Mouse (Mus musculus) Muller cell, postnatal 12 days (primary cell): Measurements from ENCODE around the gene Lrmda.

Source experiments
- DNase-seq: peaks from one replicate; pipeline ENCODE4 v3.0.0-alpha.2; 2015; ENCODE audit errors: inconsistent ontology term

Gene Lrmda

DNA sequence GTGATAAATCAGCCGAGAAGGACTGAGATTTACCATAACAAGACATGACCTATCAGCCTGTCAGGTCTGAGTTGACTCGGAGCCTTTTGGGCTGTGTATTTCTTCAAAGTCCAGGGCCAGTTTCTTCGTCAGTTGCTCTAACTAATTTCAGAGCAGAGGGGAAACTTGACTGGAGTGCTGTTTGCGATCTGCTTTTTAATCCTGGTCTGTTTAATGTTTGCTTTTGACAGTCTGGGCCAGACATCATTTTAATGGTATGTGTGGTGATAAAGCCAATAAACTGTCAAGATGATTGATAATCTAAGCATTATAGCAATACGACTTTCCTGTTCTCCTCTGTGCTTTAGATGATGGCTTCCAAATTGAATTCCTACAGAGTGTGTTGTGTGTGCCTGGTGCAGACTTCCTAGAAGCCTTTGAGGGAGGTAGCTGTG is 71.3 kb downstream of the Lrmda start:
- no peak for DNase-seq

GRCm38 (mm10) chr14:22091306-22091705 is 71.8 kb downstream of the Lrmda start:
- no peak for DNase-seq

DNA sequence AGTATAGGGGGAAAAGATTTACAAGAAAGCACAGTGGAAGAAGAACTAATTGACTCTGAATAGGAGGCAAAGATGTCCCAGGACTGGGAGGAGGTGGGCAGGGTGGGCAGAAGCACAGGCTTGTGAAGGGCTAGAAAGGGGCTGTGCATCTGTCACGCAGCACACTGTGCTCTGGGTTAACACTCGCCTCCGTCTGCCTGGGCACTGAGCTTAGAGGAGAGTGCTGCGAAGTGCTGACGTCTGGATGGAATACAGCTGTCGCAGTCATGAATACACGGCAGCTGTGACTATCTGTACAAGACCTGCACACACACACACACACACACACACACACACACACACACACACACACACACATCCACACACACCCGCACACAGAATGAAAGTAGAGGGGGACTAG is 73.6 kb downstream of the Lrmda start:
- no peak for DNase-seq

- no peak for DNase-seq
These were observed 82.7 kb downstream of the Lrmda start for GRCm38 (mm10) chr14:22101961-22102805.

DNA sequence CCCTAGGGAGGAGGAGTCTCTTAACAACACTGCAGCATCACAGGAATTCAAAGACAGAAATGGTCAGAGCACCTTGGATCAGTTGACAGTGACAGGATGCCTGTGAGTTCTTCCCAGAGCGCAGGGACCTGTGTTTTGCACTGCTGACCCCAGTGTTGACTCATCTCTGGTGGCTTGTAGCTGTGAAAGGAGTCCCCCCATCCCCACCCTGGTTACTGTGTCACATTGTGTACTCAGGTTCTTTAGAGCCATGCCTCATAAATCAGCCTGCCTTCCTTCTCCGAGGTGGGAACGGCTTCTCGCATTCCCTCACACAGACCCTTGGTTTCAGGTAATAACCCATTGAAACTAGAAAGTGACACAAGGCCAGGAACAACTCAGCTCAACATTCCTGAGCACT is 86.3 kb downstream of the Lrmda start:
- no peak for DNase-seq

DNA sequence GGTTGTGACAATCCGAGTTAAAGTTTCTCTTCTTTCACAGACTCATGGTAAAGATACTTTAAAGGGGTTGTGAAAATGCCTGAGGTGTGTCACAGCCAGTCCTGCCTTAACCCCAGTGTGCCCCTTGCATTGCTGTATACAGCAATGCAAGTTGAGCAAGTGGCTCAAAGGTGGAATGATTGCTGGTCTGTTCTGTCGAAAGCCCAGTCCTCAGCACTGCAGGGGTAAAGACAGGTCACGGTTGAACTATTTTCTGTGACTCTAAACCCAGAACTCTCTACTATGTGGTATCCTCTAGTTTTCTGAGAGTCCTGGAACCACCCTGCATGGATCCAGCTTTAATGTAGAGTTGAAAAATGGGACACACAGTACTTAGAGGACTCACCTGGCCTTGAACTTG is 87.3 kb downstream of the Lrmda start:
- no peak for DNase-seq

DNA sequence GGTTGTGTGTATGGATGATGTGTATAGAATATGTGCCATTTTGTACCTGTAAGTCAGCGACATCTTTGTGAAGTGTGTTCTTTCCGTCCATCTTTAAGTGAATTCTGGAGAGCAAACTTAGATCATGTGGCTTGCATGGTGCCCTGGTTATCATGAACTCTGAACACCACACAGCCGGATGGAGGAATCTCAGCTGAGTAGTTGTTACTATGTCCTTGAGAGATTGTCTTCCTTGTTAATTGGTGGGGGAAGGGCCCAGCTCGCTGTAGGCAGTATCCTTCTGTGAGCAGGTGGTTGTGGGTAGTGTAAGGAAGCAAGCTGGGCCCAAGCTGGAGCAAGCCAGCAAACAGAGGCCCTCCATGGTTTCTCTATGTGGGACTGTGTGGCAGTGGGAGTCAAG is 89.9 kb downstream of the Lrmda start:
- no peak for DNase-seq

GRCm38 (mm10) chr14:22113463-22114361 is 94.2 kb downstream of the Lrmda start:
- DNase-seq, result no peak

DNA sequence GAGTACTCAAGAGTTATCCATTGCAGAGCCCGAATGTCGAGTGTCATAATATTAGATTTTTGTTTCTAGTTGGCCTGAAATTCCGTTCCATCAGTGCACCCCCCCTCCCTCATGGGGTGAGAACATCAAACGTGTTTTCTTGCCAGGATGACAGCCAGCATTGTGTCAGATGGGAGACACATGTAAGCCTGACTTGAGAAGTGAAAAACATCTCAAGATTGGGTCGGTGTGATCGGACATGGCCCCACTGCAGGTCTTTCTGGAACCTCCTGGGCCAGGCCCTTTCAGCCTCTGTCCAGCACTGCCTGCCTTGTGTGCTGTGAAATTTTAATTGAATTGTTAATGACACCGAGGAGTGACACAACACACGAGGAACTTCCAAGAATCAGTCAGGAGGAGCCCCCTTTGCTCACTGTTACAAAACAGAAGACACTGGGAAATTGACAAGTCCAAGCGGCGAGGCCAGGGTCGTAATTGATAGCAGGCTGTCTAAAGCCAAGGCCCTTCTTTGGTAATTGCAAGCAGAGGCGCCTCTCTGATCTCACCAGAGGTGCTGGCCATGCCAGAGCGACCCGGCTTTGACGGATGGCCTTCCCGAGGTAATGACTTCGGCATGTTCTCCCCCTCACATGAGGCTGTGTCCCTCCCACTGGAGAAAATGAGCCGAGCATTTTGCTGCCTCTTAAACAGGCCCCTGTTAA is 95.3 kb downstream of the Lrmda start:
- no peak for DNase-seq

GRCm38 (mm10) chr14:22118096-22118495 is 98.6 kb downstream of the Lrmda start:
- no peak for DNase-seq

GRCm38 (mm10) chr14:22118512-22118911 is 99.0 kb downstream of the Lrmda start:
- DNase-seq, result no peak

DNA sequence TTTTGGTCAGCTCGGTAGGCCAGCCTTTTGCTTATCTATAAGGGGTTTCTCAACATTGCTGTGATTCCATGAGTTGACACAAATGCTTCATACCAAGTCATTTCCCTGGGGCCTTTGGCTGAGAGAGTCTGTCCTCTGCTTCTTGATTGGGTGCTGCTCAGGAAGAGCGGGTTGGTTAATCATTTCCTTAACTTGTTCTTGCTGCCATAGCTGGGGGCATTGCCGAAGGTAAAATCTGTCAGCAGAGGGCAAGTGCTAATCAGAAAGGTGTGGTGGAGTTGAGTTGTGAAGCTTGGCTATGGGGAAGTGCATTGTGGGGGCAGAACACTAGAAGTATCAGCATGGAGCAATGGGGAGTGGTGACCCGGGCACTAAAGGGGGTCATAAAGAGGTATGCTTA is 106.8 kb downstream of the Lrmda start:
- DNase-seq, result no peak

- no peak for DNase-seq
These were observed 107.3 kb downstream of the Lrmda start for GRCm38 (mm10) chr14:22126859-22127258.

- DNase-seq, result no peak
These were observed 111.6 kb downstream of the Lrmda start for GRCm38 (mm10) chr14:22130950-22131585.

GRCm38 (mm10) chr14:22139281-22139680 is 119.8 kb downstream of the Lrmda start:
- DNase-seq, result no peak

DNA sequence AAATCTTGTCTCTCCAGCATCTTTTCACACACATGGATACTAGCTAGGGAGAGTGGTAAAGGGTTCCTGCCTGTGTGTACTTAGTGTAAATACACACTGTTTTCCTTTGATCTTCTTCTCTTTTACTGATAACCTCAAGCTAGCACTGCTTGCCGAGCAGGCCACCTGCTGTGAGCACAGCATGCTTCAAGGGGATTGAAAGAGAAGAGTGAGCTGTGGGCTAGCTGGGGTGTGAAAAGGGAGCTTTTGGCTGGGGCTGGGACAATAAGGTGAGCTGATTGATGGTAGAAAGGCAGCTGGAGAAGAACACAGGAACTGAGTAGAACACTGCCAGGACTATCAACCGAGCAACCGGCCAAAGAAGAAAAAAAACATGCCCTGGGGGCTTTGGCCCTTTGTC is 124.5 kb downstream of the Lrmda start:
- no peak for DNase-seq

- DNase-seq, result no peak
These were observed 126.4 kb downstream of the Lrmda start for GRCm38 (mm10) chr14:22145863-22146262.

- DNase-seq, result no peak
These were observed 127.1 kb downstream of the Lrmda start for GRCm38 (mm10) chr14:22146508-22147044.

DNA sequence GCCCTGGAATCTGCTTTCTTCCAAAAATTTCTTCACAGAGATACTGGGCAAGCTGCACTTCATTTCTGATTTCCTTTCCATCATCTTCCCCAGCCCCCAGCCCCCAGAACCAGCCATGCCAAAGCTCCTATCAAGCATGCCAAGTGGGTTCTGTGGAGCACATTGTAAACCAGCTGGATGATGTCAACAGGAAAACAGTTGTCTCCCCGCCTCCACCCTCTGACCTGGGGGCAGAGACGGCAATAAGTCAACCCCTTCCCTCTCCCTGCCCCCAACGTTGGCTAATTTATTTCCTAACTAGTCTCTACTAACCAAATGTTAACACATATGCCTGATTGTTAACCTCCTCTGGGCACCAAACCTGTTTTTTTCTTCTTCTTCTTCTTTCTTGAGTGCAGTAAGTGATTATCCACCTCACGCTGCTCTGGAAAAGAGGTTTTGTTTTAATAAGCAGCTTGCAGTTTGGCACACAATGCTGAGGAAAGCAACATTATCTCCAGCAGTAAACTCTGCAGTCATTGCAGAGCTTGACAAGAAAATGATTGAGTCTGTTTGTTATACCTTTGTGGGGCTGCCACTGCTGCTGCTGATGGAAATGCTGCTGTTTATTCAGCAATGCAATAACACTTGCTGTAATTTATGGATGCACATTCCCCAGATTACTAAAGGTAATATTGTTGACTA is 128.0 kb downstream of the Lrmda start:
- DNase-seq, result no peak

DNA sequence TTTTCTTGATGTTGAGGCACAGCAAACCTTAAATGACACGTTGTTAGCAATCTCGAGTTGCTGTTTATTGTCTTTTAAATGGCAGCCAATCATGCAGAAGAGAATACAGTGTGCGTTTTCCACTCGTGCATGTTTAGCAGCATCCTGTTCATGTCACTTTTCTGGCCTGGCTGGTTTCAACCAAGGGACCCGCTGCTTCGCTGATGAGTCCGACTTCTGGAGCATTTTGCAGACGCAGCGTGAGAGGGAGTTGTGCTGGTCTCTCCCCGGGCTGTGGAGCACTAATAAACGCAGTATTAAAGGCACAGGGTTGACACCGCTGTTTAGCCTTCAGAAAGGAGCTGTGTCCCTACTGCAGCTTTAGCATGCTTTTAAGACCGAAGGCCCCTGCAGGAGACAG is 133.2 kb downstream of the Lrmda start:
- no peak for DNase-seq

- no peak for DNase-seq
These were observed 134.6 kb downstream of the Lrmda start for GRCm38 (mm10) chr14:22154096-22154495.
